Mouse (Mus musculus): Measurements from ENCODE around the gene Zfp108. TPM values are rescaled to one million over a fixed set of nuclear protein-coding genes. Genes with fewer than 3 reads are reported as not detected.

Gene Zfp108
- polyA plus RNA-seq, 1 experiment = 0.43 TPM

GRCm38 (mm10) chr7:24297361-24298095 is 42.9 kb downstream of the Zfp108 start:
- no peak for DNase-seq
- WGBS = 97% methylated on average over 15 of the region's 15 CpGs
- H3K36me3 ChIP-seq (ENCODE audit: control insufficient read depth, insufficient read depth, low read length) = peaks cover 20% of the 10 kb centered on the region
- no peak overlapping the region for H3K4me3 ChIP-seq (ENCODE audit: control insufficient read depth, insufficient read depth, low read length)
- H3K27me3 ChIP-seq (ENCODE audit: control insufficient read depth, insufficient read depth, low read length) = no peaks in the 10 kb centered on the region
- H3K27ac ChIP-seq (ENCODE audit: control insufficient read depth, insufficient read depth, low read length) = no peak overlapping the region
- peaks cover 9% of the 10 kb centered on the region for H3K4me1 ChIP-seq (replicated peaks; ENCODE audit: control insufficient read depth, insufficient read depth, low read length)
- TF ChIP-seq POLR2A (IDR thresholded peaks at IDR 0.05; ENCODE audit: control insufficient read depth, extremely low read depth, insufficient read depth, low read length, poor library complexity) (no peak), CTCF (IDR thresholded peaks at IDR 0.05; ENCODE audit: borderline replicate concordance, control insufficient read depth, extremely low read depth, insufficient read depth, low read length, poor library complexity) (no peak)

GRCm38 (mm10) chr7:24298635-24298972 is 44.0 kb downstream of the Zfp108 start:
- no peaks in the 10 kb centered on the region for H3K27me3 ChIP-seq (ENCODE audit: control insufficient read depth, insufficient read depth, low read length)
- peak overlapping the region; percentile 90 for H3K4me3 ChIP-seq (ENCODE audit: control insufficient read depth, insufficient read depth, low read length)
- peak; percentile 46 for DNase-seq
- H3K27ac ChIP-seq (ENCODE audit: control insufficient read depth, insufficient read depth, low read length) = no peak overlapping the region
- under 1% methylated on average over 12 of the region's 12 CpGs for WGBS
- peaks cover 13% of the 10 kb centered on the region for H3K36me3 ChIP-seq (ENCODE audit: control insufficient read depth, insufficient read depth, low read length)
- peaks cover 9% of the 10 kb centered on the region for H3K4me1 ChIP-seq (replicated peaks; ENCODE audit: control insufficient read depth, insufficient read depth, low read length)
- TF ChIP-seq CTCF (IDR thresholded peaks at IDR 0.05; ENCODE audit: borderline replicate concordance, control insufficient read depth, extremely low read depth, insufficient read depth, low read length, poor library complexity) = no peak

- no peaks in the 10 kb centered on the region for H3K27me3 ChIP-seq (ENCODE audit: control insufficient read depth, insufficient read depth, low read length)
- H3K4me3 ChIP-seq (ENCODE audit: control insufficient read depth, insufficient read depth, low read length) = peak overlapping the region; percentile 90
- under 1% methylated on average over 45 of the region's 47 CpGs for WGBS
- peak; percentile 75 for DNase-seq
- H3K4me1 ChIP-seq (replicated peaks; ENCODE audit: control insufficient read depth, insufficient read depth, low read length) = peaks cover 9% of the 10 kb centered on the region
- TF ChIP-seq CTCF (IDR thresholded peaks at IDR 0.05; ENCODE audit: borderline replicate concordance, control insufficient read depth, extremely low read depth, insufficient read depth, low read length, poor library complexity) (peak; percentile 53; the same call in 1 of the 2 replicates), POLR2A (IDR thresholded peaks at IDR 0.05; ENCODE audit: control insufficient read depth, extremely low read depth, insufficient read depth, low read length, poor library complexity) (no peak)
- H3K27ac ChIP-seq (ENCODE audit: control insufficient read depth, insufficient read depth, low read length) = peak overlapping the region; percentile 27; the same call in 1 of the 2 replicates
- peaks cover 10% of the 10 kb centered on the region for H3K36me3 ChIP-seq (ENCODE audit: control insufficient read depth, insufficient read depth, low read length)
Measured at GRCm38 (mm10) chr7:24298973-24299708, 44.5 kb downstream of the Zfp108 start.

GRCm38 (mm10) chr7:24299823-24300481 is 45.4 kb downstream of the Zfp108 start:
- 3% methylated on average over 18 of the region's 18 CpGs for WGBS
- DNase-seq = no peak

GRCm38 (mm10) chr7:24300771-24301282 is 46.2 kb downstream of the Zfp108 start, which contains the start of gene Zfp61:
Zfp61 (minus strand) TSS chr7:24301232.
- DNase-seq = peak; percentile 33
- Histone ChIP-seq H3K4me1 (replicated peaks; ENCODE audit: control insufficient read depth, insufficient read depth, low read length) (peaks cover 9% of the 10 kb centered on the region), H3K27me3 (ENCODE audit: control insufficient read depth, insufficient read depth, low read length) (no peaks in the 10 kb centered on the region), H3K27ac (ENCODE audit: control insufficient read depth, insufficient read depth, low read length) (no peak within 1 kb of the TSS), H3K36me3 (ENCODE audit: control insufficient read depth, insufficient read depth, low read length) (peaks cover 2% of the 10 kb centered on the region; the same call in 1 of the 2 replicates), H3K4me3 (ENCODE audit: control insufficient read depth, insufficient read depth, low read length) (no peak within 1 kb of the TSS)
- 8% methylated on average over 13 of the region's 13 CpGs for WGBS
- TF ChIP-seq CTCF (IDR thresholded peaks at IDR 0.05; ENCODE audit: borderline replicate concordance, control insufficient read depth, extremely low read depth, insufficient read depth, low read length, poor library complexity) = no peak

More at GRCm38 (mm10) chr7:24299823-24300481, 45.4 kb downstream of the Zfp108 start:
- Histone ChIP-seq H3K27ac (ENCODE audit: control insufficient read depth, insufficient read depth, low read length) (no peak overlapping the region), H3K36me3 (ENCODE audit: control insufficient read depth, insufficient read depth, low read length) (peaks cover 6% of the 10 kb centered on the region; the same call in 1 of the 2 replicates), H3K27me3 (ENCODE audit: control insufficient read depth, insufficient read depth, low read length) (no peaks in the 10 kb centered on the region), H3K4me3 (ENCODE audit: control insufficient read depth, insufficient read depth, low read length) (no peak overlapping the region), H3K4me1 (replicated peaks; ENCODE audit: control insufficient read depth, insufficient read depth, low read length) (peaks cover 9% of the 10 kb centered on the region)
- TF ChIP-seq CTCF (IDR thresholded peaks at IDR 0.05; ENCODE audit: borderline replicate concordance, control insufficient read depth, extremely low read depth, insufficient read depth, low read length, poor library complexity) (no peak), POLR2A (IDR thresholded peaks at IDR 0.05; ENCODE audit: control insufficient read depth, extremely low read depth, insufficient read depth, low read length, poor library complexity) (no peak)

Other genes with a start within 250 kb of the Zfp108 start
- gene Vmn1r183, start 201.5 kb upstream of the Zfp108 start, polyA plus RNA-seq (2012; rRNA removed) = not detected in 2 replicates
- gene Zfp180, start 172.9 kb upstream of the Zfp108 start, polyA plus RNA-seq (2012; rRNA removed) = 27.0 and 27.9 TPM in 2 replicates
- gene Zfp112, start 142.5 kb upstream of the Zfp108 start, polyA plus RNA-seq (2012; rRNA removed) = 0.66 and 0.79 TPM in 2 replicates
- 7.8 and 12.6 TPM in 2 replicates for gene Zfp235, start 120.6 kb upstream of the Zfp108 start, polyA plus RNA-seq (2012; rRNA removed)
- gene Zfp114, start 79.7 kb upstream of the Zfp108 start, polyA plus RNA-seq (2012; rRNA removed) = 0.34 and 0.40 TPM in 2 replicates
- 0.89 and 1.1 TPM in 2 replicates for gene Zfp111, start 43.4 kb upstream of the Zfp108 start, polyA plus RNA-seq (2012; rRNA removed)
- 2.3 and 2.6 TPM in 2 replicates for gene Zfp109, start 17.2 kb upstream of the Zfp108 start, polyA plus RNA-seq (2012; rRNA removed)
- gene Zfp93, start 15.6 kb downstream of the Zfp108 start, polyA plus RNA-seq (2012; rRNA removed) = 1.2 and 1.7 TPM in 2 replicates
- gene Zfp61, start 46.4 kb downstream of the Zfp108 start, polyA plus RNA-seq (2012; rRNA removed) = 16.1 and 22.6 TPM in 2 replicates
- gene Zfp94, start 61.9 kb downstream of the Zfp108 start, polyA plus RNA-seq (2012; rRNA removed) = 6.2 and 6.8 TPM in 2 replicates
- 0.12 TPM in 1 of 2 replicates, not detected in the other for gene Tescl, start 79.1 kb downstream of the Zfp108 start, polyA plus RNA-seq (2012; rRNA removed)
- gene Lypd5, start 94.4 kb downstream of the Zfp108 start, polyA plus RNA-seq (2012; rRNA removed) = 0.85 and 1.00 TPM in 2 replicates
- gene Kcnn4, start 115.5 kb downstream of the Zfp108 start, polyA plus RNA-seq (2012; rRNA removed) = 402 and 429 TPM in 2 replicates
- gene Smg9, start 144.8 kb downstream of the Zfp108 start, polyA plus RNA-seq (2012; rRNA removed) = 166 and 168 TPM in 2 replicates
- gene Irgc1, start 197.5 kb downstream of the Zfp108 start, polyA plus RNA-seq (2012; rRNA removed) = 0.97 and 3.0 TPM in 2 replicates
- gene Plaur, start 207.7 kb downstream of the Zfp108 start, polyA plus RNA-seq (2012; rRNA removed) = 7.0 and 9.5 TPM in 2 replicates
- 6.4 and 7.1 TPM in 2 replicates for gene Cadm4, start 227.2 kb downstream of the Zfp108 start, polyA plus RNA-seq (2012; rRNA removed)

Measured in thymus, adult 2 months (tissue).